Mouse (Mus musculus): ENCODE measurements around the gene Arl6ip6. TPM values are rescaled to one million over a fixed set of nuclear protein-coding genes. Genes with fewer than 3 reads are reported as not detected.

Gene Arl6ip6
- polyA plus RNA-seq, 1 experiment from 2014 or later: 37.4 TPM

- H3K4me1 ChIP-seq (replicated peaks): peaks cover 4% of the 10 kb centered on the region
- H3K9me3 ChIP-seq (replicated peaks): no peaks in the 10 kb centered on the region
- WGBS: 75% methylated on average over 5 of the region's 5 CpGs
- ATAC-seq (ENCODE audit: insufficient number of reproducible peaks, low FRiP score): no peak
- H3K27ac ChIP-seq (ENCODE audit: poor library complexity, severe bottlenecking): no peak overlapping the region
- no peak overlapping the region for H3K9ac ChIP-seq
- no peak overlapping the region for H3K4me3 ChIP-seq
- no peak overlapping the region for H3K4me2 ChIP-seq
- no peaks in the 10 kb centered on the region for H3K27me3 ChIP-seq (replicated peaks)
- peaks cover 18% of the 10 kb centered on the region for H3K36me3 ChIP-seq
Measured at GRCm38 (mm10) chr2:53204373-53205274, 13.1 kb downstream of the Arl6ip6 start.

GRCm38 (mm10) chr2:53206749-53207148 is 15.2 kb downstream of the Arl6ip6 start:
- no peak overlapping the region for H3K4me2 ChIP-seq
- H3K9ac ChIP-seq: no peak overlapping the region
- peaks cover 17% of the 10 kb centered on the region for H3K36me3 ChIP-seq
- no peak for ATAC-seq (ENCODE audit: insufficient number of reproducible peaks, low FRiP score)
- no peaks in the 10 kb centered on the region for H3K27me3 ChIP-seq (replicated peaks)
- no peak overlapping the region for H3K4me3 ChIP-seq
- H3K27ac ChIP-seq (ENCODE audit: poor library complexity, severe bottlenecking): no peak overlapping the region
- no peaks in the 10 kb centered on the region for H3K9me3 ChIP-seq (replicated peaks)
- no peaks in the 10 kb centered on the region for H3K4me1 ChIP-seq (replicated peaks)

GRCm38 (mm10) chr2:53213493-53213892 is 22.0 kb downstream of the Arl6ip6 start:
- Histone ChIP-seq H3K27ac (ENCODE audit: poor library complexity, severe bottlenecking) (no peak overlapping the region), H3K4me2 (no peak overlapping the region), H3K36me3 (peaks cover 51% of the 10 kb centered on the region), H3K9ac (no peak overlapping the region), H3K27me3 (replicated peaks) (no peaks in the 10 kb centered on the region), H3K9me3 (replicated peaks) (no peaks in the 10 kb centered on the region), H3K4me1 (replicated peaks) (no peaks in the 10 kb centered on the region), H3K4me3 (no peak overlapping the region)
- no peak for ATAC-seq (ENCODE audit: insufficient number of reproducible peaks, low FRiP score)
- WGBS: 100% methylated on average over 1 of the region's 1 CpGs

- Histone ChIP-seq H3K9ac (no peak overlapping the region), H3K9me3 (replicated peaks) (peaks cover 6% of the 10 kb centered on the region; the same call in 1 of the 2 replicates), H3K27me3 (replicated peaks) (no peaks in the 10 kb centered on the region), H3K4me2 (no peak overlapping the region), H3K36me3 (peaks cover 19% of the 10 kb centered on the region), H3K4me1 (replicated peaks) (no peaks in the 10 kb centered on the region), H3K4me3 (no peak overlapping the region), H3K27ac (ENCODE audit: poor library complexity, severe bottlenecking) (no peak overlapping the region)
- WGBS: 89% methylated on average over 5 of the region's 5 CpGs
- no peak for ATAC-seq (ENCODE audit: insufficient number of reproducible peaks, low FRiP score)
Measured at GRCm38 (mm10) chr2:53222242-53222641, 30.7 kb downstream of the Arl6ip6 start.

GRCm38 (mm10) chr2:53256982-53257381 is 65.5 kb downstream of the Arl6ip6 start:
- Histone ChIP-seq H3K27me3 (replicated peaks) (no peaks in the 10 kb centered on the region), H3K4me3 (no peak overlapping the region), H3K4me1 (replicated peaks) (no peaks in the 10 kb centered on the region), H3K36me3 (no peaks in the 10 kb centered on the region), H3K9me3 (replicated peaks) (no peaks in the 10 kb centered on the region), H3K9ac (no peak overlapping the region), H3K4me2 (no peak overlapping the region), H3K27ac (ENCODE audit: poor library complexity, severe bottlenecking) (no peak overlapping the region)
- WGBS: 70% methylated on average over 2 of the region's 2 CpGs
- ATAC-seq (ENCODE audit: insufficient number of reproducible peaks, low FRiP score): no peak

Other genes starting within 250 kb of the Arl6ip6 start
- gene Prpf40a, start 442 bp upstream of the Arl6ip6 start, polyA plus RNA-seq (2016; fragmentation: Nextera tagmentation; extraction: Ambion mirVana): 90.6 and 95.3 TPM in 2 replicates